Mouse (Mus musculus) CH12F3 (cell line): ENCODE results near the gene Insrr.
"Not testable (repeated sequence)": the region's sequence is repeated elsewhere in the genome, so short reads cannot be mapped to it uniquely, and the experiment has no call there.

Experiments
- in situ Hi-C: fragments of 300-500 bp; cut with MboI; formaldehyde crosslinking; loops from 2 replicates; pipeline ENCODE4 v1.14.3; 2020; ENCODE audit warnings: low sequenced_read_pairs

The Insrr gene

DNA sequence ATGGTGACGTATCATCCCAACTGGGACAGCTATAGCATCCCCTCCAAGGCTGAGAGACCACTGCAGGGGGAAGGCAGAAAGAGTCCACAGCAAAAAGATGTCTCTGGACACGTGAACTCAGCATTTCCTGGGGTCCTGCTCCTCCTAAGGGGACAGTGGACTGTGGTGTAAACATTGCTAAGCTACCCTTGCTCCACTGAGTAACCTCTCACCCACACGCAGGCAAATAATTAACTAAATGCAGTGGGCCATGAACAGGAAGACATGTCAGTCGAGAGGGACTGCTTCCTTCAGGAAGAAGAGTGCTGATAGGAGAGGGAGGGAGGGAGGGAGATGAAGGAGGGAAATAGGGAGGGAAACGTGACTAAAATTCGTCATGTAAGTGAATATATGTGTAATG is 25.7 kb upstream of the Insrr start:
- in situ Hi-C loops: no loop called here

DNA sequence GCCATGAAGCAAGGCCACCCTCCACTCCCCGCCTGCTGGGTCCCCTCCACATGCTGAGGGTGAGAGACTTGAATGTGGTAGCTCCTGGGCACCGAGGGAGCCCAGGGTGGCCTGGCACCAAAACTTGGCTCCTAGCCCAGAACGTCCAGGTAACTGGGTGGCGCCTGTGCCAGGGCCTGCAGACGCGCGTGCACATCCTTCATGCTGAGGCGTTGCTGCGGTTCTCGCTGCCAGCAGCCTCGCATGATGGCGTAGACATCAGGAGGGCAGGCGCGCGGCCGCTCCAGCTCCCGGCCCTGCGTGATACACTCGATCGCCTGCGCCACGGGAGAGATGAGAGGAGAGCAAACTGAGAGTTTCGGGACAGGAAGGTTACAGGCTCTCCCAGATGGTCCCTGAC is 18.5 kb upstream of the Insrr start:
- in situ Hi-C loops: no loop called here

DNA sequence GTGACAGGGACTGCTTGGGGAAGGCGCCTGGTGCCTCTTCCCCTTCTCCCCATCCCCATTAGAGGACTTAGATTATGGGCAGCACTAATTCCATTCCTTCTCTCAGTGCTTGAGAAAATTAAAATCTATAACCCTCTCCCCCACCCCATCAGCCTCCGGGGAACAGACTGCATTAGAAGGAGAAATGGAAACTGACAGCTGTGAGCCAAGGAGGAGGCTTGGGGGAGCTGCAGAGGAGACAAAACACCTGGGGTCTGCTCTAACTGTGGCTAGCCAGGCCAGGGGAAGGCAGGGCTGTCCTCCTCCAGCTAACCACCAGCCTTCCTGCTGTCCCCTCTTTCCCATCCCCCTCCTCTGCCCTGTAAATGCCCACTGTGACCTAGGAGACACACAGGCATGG is 17.7 kb upstream of the Insrr start:
- in situ Hi-C loops: no loop called here

GRCm38 (mm10) chr3:87783282-87784023 is 13.3 kb upstream of the Insrr start:
- in situ Hi-C loops: no loop called here

- in situ Hi-C loops: no loop called here
Measured at GRCm38 (mm10) chr3:87785156-87785555, 11.6 kb upstream of the Insrr start.

- in situ Hi-C loops: no loop called here
Measured at GRCm38 (mm10) chr3:87785626-87786214, 11.0 kb upstream of the Insrr start.

GRCm38 (mm10) chr3:87789248-87789647 is 7.5 kb upstream of the Insrr start:
- in situ Hi-C loops: no loop called here

DNA sequence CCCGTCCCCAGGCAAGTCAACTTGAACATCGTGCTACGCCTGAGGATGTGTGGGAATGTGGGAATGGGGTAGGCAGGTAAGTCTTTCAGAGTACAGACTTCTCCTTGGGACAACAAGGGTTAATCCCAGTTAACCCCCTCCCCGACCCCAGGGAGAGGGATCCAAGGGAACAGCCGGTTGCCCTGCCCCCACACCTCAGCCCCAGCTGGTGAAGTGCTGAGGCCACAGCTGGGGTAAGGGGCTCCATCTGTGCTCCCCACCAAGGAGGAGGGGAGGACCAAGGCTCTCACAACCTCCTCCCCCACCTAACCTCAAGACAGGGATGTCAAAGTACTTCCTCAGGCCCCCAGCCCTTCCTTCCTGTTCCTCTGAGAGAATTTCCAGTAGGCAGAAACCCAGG is 7.0 kb upstream of the Insrr start:
- in situ Hi-C loops: no loop called here

- in situ Hi-C loops: no loop called here
Measured at GRCm38 (mm10) chr3:87794922-87795325, 1.8 kb upstream of the Insrr start, which contains the start of gene Ntrk1. Gene Ntrk1 (minus strand): TSS chr3:87795162.

DNA sequence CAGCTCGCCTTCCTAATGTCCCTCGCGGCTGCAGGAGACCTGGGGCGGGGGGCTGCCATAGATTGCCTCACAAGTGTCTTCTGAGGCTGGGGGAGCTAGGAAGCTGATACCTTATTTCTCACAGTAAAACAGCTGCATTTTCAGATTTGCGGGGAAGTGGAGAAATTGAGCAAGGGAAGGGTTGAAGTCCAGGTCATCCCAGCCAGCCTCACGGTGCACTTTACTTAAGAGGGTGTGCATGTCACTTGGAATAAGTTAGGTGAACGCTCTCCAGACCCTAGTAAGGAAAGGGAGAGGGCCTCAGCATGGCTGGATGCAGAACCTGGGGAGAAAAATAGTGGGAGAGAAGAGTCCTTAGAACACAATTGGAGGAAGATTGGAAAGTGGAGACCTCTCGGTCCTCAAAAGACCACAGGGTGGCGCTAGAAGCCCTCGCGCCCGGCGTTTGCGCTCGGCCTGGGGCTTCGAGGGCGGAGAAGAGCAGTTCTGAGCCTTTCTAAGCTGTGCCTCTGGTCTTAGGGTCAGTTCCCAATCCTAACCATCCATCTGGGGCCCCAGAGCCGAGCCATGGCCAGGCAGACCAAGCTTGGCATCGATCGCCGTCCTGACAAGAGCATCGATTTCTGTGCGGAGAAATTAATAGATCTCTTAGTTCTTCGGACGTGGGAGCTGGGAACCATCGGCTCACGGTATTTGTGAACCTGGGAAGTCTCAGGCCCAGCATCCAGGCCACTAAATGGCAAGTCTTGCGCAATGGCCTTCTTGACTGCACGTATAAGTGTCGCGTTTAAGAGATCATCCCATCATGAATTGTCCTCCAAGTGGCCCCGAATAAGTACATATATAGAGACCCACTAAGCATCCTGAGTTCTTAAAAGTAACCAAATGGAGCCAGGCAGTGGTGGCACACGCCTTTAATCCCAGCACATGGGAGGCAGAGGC is 1.1 kb upstream of the Insrr start:
- in situ Hi-C loops: no loop called here

DNA sequence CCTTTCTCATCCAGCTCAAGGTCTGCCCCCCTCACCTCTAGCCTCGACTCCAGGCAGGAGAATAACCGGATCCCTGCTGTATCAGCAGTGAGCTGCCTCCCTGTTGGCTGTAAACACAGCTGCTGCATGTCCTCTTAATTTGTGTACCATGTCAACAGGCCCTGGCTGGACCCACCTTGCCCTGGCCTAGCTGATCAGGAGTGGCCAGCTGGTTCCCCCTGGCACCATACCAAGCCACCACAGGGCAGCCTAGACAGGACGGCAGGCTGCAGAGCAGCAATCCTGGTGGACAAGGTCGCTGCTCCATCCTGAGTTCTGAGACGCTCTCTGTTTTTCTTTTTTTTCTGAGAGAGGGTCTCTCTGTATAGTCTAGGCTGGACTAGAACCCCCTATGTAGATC is 4.9 kb downstream of the Insrr start:
- in situ Hi-C loops: no loop called here

DNA sequence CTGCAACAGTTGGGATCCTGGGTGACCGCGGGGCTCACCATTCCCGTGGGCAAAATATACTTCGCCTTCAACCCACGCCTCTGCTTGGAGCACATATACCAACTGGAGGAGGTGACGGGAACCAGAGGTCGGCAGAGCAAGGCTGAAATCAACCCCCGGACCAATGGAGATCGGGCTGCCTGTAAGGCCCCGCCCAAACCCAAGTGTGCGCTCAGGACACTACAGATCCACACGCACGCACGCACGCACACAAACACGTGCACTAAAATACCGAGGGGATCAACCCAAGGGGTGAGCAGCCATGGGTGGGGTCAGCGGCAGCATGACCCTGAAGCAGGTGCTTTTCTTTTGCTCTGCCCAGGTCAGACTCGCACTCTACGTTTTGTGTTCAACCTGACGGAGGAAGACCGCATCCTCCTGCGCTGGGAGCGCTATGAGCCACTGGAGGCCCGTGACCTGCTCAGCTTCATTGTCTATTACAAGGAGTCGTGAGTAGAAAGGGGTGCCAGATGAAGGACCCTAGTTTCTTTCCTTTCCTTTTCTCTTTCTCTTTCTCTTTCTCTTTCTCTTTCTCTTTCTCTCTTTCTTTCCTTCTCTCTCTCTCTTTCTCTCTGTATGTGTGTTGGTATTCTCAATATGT is 7.4 kb downstream of the Insrr start:
- in situ Hi-C loops: no loop called here

GRCm38 (mm10) chr3:87809322-87809962 is 12.7 kb downstream of the Insrr start:
- in situ Hi-C loops: no loop called here

DNA sequence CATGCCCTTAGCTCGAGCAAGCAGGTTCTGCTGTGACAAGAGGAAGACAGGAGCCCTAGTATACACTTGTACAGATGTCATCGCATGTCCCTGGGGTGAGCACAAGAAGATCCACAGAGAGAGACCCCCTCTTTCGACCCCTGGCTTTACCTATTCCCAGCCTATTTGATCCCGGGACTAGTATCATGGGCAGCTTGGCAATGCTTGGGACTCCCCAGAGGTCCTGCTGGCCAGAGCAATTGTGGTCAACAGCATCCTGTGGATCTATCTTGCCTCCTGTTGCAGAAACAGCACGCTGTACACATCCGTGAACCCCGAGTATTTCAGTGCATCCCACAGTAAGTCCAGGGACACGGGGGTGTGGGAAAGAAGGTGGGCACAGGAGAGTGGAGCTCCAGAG is 14.5 kb downstream of the Insrr start:
- in situ Hi-C loops: no loop called here

DNA sequence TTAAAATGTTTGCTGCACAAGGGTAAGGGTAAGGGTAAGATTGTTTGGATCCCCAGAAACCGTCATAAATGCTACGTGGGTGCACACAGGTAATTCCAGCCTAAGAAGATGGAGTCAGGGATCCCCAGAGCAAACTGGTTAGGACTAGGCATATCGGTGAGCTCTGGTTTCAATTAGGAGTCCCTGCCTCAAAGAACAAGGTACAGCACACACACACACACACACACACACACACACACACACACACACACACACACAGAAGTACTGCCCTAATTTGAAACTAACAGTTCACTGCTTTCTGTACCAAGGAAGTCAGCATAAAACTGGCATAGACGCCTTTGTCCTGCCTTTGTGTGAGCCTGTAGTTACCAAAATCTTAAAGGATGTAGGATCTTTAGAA is 15.7 kb downstream of the Insrr start:
- in situ Hi-C loops: no loop called here

GRCm38 (mm10) chr3:87812873-87813272 is 16.1 kb downstream of the Insrr start:
- in situ Hi-C loops: no loop called here

GRCm38 (mm10) chr3:87816166-87816565 is 19.4 kb downstream of the Insrr start:
- in situ Hi-C loops: no loop called here

DNA sequence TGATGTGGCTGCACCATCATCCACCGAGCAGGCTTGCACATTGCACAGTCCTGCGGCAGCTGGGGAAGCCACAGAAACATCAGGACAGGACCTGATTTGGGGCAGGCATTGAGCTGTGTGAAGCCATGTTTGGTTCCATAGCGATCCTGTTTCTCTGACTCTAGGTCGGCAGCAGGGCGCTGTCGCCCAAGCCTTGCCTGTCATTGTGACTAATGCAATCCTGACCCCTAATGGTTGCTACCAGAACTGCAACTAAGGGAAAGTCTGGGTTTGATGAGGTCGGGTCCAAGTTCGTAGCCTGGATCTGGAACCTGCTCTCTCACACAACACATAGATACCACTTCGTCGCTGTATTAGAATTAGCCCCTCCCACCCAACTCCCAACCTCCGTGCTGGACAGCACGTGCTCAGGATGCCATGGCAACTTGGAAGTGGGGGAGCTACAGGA is 19.9 kb downstream of the Insrr start:
- in situ Hi-C loops: no loop called here

DNA sequence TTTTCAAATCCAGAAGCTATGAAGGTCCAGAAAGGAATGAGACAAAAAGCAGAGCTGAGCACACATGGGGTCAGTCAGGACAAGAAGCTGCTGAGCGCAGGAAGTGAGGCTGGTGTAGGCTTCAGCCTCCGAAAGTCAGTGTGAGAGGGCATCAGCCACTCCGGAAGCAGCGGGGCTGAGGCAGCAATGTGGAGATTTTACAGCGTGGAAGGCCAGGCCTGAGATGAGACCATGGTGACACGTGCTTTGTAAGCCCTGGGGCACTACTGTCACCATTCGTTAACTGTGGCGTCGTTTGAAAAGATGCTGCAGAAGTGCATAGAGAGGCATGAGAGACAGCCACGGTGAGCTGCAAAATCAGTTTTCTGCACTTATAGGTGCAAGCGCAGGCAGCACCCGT is 21.5 kb downstream of the Insrr start:
- in situ Hi-C loops: no loop called here

DNA sequence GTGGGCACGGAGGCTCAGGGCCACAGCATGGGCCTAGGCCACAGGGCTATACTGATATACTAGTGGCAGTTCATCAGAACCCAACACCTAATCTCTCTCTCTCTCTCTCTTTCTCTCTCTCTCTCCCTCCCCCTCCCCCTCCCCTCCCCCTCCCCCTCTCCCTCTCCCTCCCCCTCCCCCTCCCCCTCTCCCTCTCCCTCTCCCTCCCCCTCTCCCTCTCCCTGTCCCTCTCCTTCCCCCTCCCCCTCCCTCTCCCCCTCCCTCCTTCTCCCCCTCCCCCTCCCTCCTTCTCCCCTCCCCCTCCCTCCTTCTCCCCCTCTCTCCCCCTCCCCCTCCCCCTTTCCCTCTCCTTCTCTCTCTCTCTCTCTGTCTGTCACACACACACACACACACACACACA is 27.5 kb downstream of the Insrr start, which contains the start of gene Pear1:
Gene Pear1 (minus strand): TSS at position 101 of the 400 bp plus-strand sequence.
- in situ Hi-C loops: not testable (repeated sequence)
